Mouse (Mus musculus) yolk sac, embryonic 10.5 days (tissue): ENCODE data around the gene Ttll4.

Experiments used
- DNase-seq: peaks from one replicate; pipeline ENCODE4 v3.0.0-alpha.2; 2017; ENCODE audit warnings: low spot score

Ttll4 gene

GRCm38 (mm10) chr1:74661448-74662195, at the start of gene Ttll4:
Ttll4 (plus strand) TSS chr1:74661745.
- DNase-seq = peak; percentile 98

- no peak for DNase-seq
Measured at GRCm38 (mm10) chr1:74624183-74624582, 37.4 kb upstream of the Ttll4 start.

GRCm38 (mm10) chr1:74626076-74626475, 35.5 kb upstream of the Ttll4 start:
- DNase-seq = no peak

GRCm38 (mm10) chr1:74628001-74628400, 33.5 kb upstream of the Ttll4 start:
- peak; percentile 74 for DNase-seq

GRCm38 (mm10) chr1:74632734-74633133, 28.8 kb upstream of the Ttll4 start:
- no peak for DNase-seq

- no peak for DNase-seq
Measured at GRCm38 (mm10) chr1:74643524-74643923, 18.0 kb upstream of the Ttll4 start.

- peak; percentile 28 for DNase-seq
Measured at GRCm38 (mm10) chr1:74643926-74644325, 17.6 kb upstream of the Ttll4 start.

GRCm38 (mm10) chr1:74662253-74662865, 814 bp downstream of the Ttll4 start:
- no peak for DNase-seq

GRCm38 (mm10) chr1:74665153-74665552, 3.6 kb downstream of the Ttll4 start:
- peak; percentile 8 for DNase-seq

GRCm38 (mm10) chr1:74668371-74668770, 6.8 kb downstream of the Ttll4 start:
- no peak for DNase-seq

- DNase-seq = no peak
Measured at GRCm38 (mm10) chr1:74672731-74673130, 11.2 kb downstream of the Ttll4 start.

- DNase-seq = no peak
Measured at GRCm38 (mm10) chr1:74676863-74677262, 15.3 kb downstream of the Ttll4 start.

GRCm38 (mm10) chr1:74677843-74678242, 16.3 kb downstream of the Ttll4 start:
- no peak for DNase-seq

- DNase-seq = no peak
Measured at GRCm38 (mm10) chr1:74687131-74687530, 25.6 kb downstream of the Ttll4 start.

GRCm38 (mm10) chr1:74693891-74694583, 32.5 kb downstream of the Ttll4 start:
- no peak for DNase-seq

GRCm38 (mm10) chr1:74695836-74696235, 34.3 kb downstream of the Ttll4 start:
- DNase-seq = no peak

GRCm38 (mm10) chr1:74697416-74697815, 35.9 kb downstream of the Ttll4 start:
- DNase-seq = no peak

- no peak for DNase-seq
Measured at GRCm38 (mm10) chr1:74698353-74698752, 36.8 kb downstream of the Ttll4 start.

- DNase-seq = no peak
Measured at GRCm38 (mm10) chr1:74698791-74699190, 37.2 kb downstream of the Ttll4 start.

- DNase-seq = no peak
Measured at GRCm38 (mm10) chr1:74702142-74702553, 40.6 kb downstream of the Ttll4 start.

- no peak for DNase-seq
Measured at GRCm38 (mm10) chr1:74704156-74704555, 42.6 kb downstream of the Ttll4 start.

- no peak for DNase-seq
Measured at GRCm38 (mm10) chr1:74705016-74705415, 43.5 kb downstream of the Ttll4 start.

- DNase-seq = no peak
Measured at GRCm38 (mm10) chr1:74709566-74709965, 48.0 kb downstream of the Ttll4 start.
